Mouse (Mus musculus) mouse trophoblast stem cell (cell line): ENCODE results near the gene Ascc2.
"Not testable (repeated sequence)": the region's sequence is repeated elsewhere in the genome, so short reads cannot be mapped to it uniquely, and the experiment has no call there.

Experiments used
- in situ Hi-C, 2 experiments: fragments of 300-500 bp; cut with MseI, MboI; formaldehyde crosslinking; loops; 2 replicates in 1 of 2; 3 replicates in 1 of 2; pipeline ENCODE4 v1.15.1; 2025

Ascc2 gene

DNA sequence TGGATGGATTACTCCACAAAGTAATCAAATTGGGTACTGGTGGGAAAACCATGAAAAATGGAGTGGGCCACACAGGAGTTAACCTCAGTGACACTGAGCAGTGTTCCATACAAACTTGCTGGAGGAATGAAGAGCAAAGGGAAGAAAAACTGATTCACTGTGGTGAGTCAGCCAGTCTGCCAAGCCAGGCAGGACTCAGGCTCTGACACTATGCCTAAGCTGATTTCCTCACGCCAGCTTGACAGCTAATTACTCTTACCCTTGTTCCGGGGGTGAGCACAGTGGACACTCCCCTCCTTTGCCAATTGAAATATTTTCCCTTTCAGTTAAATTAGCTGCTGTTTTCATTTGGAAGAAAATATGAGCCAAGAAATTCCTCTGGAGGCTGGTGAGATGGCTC lies 4.1 kb upstream of the Ascc2 start:
- in situ Hi-C loops: no loop called here

GRCm38 (mm10) chr11:4634395-4634794 lies 3.2 kb upstream of the Ascc2 start:
- in situ Hi-C loops: no loop called here

- in situ Hi-C loops: no loop called here
Observed at GRCm38 (mm10) chr11:4636782-4637342, 685 bp upstream of the Ascc2 start.

DNA sequence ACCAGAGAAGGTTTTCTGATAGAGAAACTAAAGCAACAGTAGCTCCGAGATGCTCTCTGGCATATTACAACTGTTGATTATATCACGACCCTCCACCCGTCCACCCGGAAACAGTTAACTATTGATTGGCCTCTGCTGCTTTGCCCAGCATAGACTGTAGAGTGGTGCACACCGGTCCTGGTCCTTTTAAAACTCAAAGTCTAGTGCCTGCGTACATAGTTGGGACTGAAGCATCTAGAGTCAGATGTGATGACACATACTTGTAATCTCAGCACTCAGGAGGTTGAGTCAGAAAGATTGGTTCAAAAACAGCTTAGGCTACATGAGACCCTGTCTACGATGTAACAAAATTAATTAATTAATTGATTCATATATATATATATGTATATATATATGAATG lies 714 bp downstream of the Ascc2 start:
- in situ Hi-C loops: no loop called here

GRCm38 (mm10) chr11:4641185-4641584 lies 3.6 kb downstream of the Ascc2 start:
- in situ Hi-C loops: no loop called here

DNA sequence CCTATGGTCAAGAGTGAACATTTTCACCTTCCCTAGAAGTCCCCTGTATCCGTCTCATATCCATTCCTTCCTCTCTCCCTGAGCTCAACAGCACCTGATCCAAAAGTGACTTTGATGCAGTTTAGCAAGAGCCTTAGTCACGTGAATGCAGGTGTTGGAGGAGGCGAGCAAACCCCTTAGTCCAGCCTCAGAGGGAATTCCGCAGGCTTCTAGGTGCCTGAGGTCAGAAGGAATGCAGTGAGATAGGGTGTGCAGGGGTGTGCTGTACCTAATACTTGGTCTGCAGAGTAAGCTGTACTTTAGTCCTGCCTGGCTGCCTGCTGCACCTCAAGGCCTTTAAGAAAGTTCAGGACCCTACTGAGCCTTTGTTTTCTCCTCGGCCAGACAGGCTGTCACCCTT lies 6.2 kb downstream of the Ascc2 start:
- in situ Hi-C loops: no loop called here

- in situ Hi-C loops: not testable (repeated sequence)
Observed at GRCm38 (mm10) chr11:4645180-4645579, 7.6 kb downstream of the Ascc2 start.

- in situ Hi-C loops: no loop called here
Observed at GRCm38 (mm10) chr11:4646409-4646808, 8.9 kb downstream of the Ascc2 start.

- in situ Hi-C loops: no loop called here
Observed at GRCm38 (mm10) chr11:4659818-4660217, 22.3 kb downstream of the Ascc2 start.

DNA sequence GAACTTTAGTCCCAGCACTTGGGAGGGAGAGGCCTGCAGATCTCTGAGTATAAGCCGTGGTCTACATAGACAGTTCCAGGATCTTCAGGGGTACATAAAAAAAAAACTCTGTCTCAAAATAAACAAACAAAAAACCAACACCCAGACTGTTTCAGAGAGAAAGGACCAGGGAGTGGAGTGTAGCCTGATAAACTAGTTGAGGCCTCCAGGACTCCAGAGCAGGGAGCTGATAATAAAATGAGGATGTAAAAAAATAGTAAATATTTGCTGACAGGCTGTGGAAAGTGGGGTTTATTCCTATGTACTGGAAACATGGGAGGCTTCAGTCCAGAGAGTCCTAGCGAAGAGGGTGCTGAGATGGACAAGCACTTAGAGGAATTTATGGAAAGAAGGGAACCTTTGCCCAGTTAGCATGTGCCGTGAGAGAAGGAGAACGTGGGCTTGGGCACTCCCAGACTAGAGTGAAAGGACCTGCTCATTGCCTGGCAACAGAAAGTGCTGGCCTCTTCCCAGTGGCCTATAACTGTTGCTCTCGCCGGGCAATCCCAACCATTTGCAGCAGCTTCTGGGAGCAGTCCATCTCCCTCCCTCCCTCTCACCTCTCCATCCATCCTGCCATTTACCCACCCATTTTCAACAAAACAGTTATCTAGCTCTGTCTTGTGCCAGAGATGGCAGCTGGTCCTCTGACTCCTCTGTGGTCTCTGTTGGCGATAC lies 22.9 kb downstream of the Ascc2 start:
- in situ Hi-C loops: no loop called here

DNA sequence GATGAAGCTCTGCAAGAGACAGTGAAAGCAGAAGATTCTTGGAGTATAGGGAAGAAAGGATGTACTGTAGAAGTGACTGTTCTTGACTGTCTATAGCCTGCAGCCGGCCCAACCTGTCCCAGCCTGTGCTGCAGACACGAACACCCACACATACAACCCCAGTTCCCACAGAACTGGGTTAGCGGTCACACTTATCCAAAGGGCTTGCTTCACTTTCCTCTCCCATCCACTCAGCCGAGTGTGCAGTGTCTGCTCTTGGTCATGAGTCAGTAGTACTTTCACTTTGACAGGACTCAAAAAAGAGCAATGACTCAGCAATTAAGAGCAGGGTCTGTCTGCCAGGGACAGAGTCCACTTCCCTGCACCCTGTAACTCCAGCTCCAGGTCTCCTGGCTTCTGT lies 23.8 kb downstream of the Ascc2 start:
- in situ Hi-C loops: no loop called here

DNA sequence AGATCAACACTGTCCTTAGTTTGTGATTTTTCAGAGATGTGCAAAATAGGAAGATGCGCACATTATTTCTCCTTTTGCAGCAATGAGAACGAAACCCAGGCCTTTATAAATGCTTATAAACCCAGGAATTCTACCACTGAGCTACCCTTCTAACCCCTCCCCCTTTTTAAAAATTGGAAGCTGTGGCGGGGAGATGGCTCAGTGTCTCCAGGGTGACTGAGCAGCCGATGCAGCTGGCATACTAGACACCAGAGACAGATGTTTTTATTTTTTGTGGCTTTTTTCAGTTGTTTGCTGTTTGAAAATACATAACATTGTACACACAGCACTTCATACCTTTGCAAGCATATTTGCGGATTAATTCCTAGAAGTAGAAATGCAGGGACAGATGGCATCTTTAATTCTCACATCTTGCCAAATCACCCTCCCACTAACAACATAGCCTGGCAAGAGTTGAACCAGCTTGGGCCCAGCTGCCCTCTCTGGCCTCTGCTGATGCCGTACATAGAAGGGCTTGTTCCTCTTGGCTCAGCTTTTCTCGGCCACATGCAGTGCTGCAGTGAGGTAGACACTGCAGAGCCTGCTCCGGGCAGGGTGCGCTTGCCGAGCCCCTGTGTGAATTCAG lies 24.4 kb downstream of the Ascc2 start:
- in situ Hi-C loops: no loop called here

DNA sequence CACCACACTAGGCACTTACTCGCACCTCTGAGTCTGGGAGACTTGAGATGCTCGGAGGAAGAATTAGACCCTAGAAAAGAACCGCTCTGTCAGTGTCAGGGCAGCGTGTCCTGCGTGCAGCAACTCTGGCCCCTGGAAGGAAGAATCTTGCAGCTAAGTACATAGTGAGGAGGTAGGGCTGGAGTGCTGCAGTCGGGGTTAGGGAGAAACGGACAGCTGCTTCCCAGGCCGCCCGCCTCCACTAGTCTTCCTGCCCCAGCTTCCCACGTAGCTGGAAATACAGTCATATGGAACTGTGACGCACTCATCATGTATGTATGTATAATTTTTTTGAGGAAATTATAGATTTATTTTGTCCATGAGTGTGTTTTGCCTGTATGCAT lies 24.9 kb downstream of the Ascc2 start:
- in situ Hi-C loops: no loop called here

DNA sequence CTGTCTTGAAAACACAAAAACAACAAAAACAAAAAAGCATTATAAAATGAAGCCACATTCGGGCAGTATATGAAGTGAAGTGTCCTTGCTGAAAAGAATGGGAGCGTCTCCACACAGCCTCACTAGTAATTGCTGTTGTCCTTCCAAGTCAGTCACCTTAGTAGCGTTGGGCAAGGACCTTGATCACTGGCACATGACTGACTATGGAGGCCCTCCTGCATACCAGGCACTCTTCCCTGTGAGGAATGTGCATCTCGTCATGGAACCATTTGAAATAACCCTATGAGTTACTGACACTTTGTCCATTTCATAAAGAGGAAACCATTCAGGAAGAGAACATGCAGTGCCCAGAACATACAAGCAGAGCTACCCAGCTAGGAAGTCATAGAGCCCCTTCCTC lies 34.2 kb downstream of the Ascc2 start:
- in situ Hi-C loops: no loop called here

GRCm38 (mm10) chr11:4674593-4674992 lies 37.0 kb downstream of the Ascc2 start:
- in situ Hi-C loops: no loop called here

GRCm38 (mm10) chr11:4675126-4675562 lies 37.6 kb downstream of the Ascc2 start:
- in situ Hi-C loops: no loop called here

GRCm38 (mm10) chr11:4675693-4676092 lies 38.1 kb downstream of the Ascc2 start:
- in situ Hi-C loops: no loop called here

DNA sequence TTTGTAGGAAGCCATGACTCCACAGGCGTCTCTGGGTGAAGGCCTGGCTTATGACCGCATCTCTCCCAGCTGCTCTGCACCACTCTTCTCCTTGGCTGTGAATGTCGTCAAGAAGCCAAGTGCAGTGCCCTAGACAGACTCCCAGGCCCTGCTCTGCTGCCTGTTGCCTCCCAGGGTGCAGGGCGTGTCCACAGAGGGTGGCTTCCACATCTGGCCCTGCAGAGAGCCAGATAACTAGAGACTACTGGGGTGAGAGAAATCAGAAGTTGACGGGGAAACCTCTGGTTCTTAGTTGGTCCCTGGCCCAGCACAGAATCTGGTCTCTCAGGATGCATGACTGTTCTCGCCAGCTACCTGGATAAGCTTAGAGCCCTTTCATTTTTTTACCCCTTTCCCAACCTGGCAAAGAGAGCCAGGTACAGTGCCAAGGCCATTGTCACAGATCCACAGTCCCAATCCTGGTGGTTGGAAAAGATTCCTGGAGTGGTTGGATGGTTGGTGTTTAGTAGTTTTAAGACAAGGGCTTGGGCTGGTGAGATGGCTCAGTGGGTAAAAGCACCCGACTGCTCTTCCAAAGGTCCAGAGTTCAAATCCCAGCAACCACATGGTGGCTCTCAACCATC lies 39.8 kb downstream of the Ascc2 start:
- in situ Hi-C loops: no loop called here

- in situ Hi-C loops: no loop called here
Observed at GRCm38 (mm10) chr11:4678700-4679440, 41.3 kb downstream of the Ascc2 start.

GRCm38 (mm10) chr11:4679441-4679832 lies 41.9 kb downstream of the Ascc2 start:
- in situ Hi-C loops: no loop called here

- in situ Hi-C loops: no loop called here
Observed at GRCm38 (mm10) chr11:4680126-4680525, 42.6 kb downstream of the Ascc2 start.

DNA sequence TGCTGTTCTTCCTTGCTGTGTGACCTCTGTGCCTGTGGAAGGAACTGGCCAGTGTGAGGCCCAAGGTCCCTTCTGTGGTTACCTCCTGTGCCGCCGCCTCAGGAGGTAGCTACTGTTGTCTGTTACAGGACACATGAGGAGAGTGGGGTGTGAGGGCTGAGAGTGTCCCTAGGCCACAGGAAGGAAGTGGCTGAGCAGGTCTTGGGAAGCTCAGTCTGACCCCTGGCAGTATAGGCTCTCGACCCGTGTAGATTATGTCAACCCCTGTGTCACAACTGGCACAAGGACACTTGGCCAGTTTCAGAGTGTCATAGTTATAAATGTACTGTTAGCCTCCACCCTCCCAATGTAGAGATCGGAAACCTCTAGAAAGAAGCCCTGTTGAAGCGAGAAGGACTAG lies 46.0 kb downstream of the Ascc2 start:
- in situ Hi-C loops: no loop called here
